Comparison of ENCODE assay signal across 10 mouse cellular contexts in the genomic region with DNA sequence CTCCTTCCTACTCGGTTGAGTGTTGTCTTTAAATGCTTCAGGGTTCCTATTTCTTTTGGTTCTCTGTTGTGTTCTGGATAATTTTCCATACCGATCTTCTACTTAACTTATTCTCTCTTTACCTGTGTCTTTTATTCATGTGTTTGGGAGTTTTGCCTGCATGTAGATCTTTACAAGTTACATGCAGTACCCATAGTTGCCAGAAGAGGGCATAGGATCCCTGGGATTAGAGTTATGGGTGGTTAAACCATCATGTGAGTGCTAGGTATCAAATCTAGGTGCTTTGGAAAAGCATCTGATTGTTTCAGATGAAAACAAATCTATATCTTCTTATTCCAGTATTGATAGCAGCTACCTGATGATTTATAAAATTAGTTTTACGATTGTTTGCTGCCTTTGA. TPM values are rescaled to one million over a fixed set of nuclear protein-coding genes. Genes with fewer than 3 reads are reported as not detected.
A peak's percentile ranks its signal among the peaks of the same experiment; 100 is the strongest.
DNase-seq lines count a peak whose midpoint lies in the region; ATAC-seq and TF ChIP-seq lines count a peak whose summit lies in the region.
"Had no signal": no experiment of that assay in that cellular context is flagged by ENCODE, and none has a peak within 500 bp of the region (broad histone marks: within the 10 kb centered on the region; RNA-seq: fewer than 3 reads in every experiment).

No protein-coding gene starts in this region.

- intact Hi-C loops in gastrocnemius, adult 2 months (cut with DNase I): no loop called here
- intact Hi-C loops in gastrocnemius, postnatal 14 days (cut with DNase I; ENCODE audit: low total_unique reads): no loop called here
- intact Hi-C loops in left cerebral cortex, postnatal 10 days (cut with DNase I): no loop called here

- H3K27ac ChIP-seq in gastrocnemius, adult 2 months: no peak overlapping the region
- H3K27ac ChIP-seq in midbrain, embryonic 14.5 days (replicated peaks; ENCODE audit: low read depth, low read length): no peak overlapping the region
- H3K27ac ChIP-seq in midbrain, embryonic 13.5 days: no peak overlapping the region
- no peak overlapping the region for H3K27ac ChIP-seq in forebrain, embryonic 16.5 days (ENCODE audit: low read length)
- H3K27ac ChIP-seq: heart, embryonic 15.5 days had no signal

- H3K27me3 ChIP-seq in midbrain, embryonic 14.5 days (ENCODE audit: control insufficient read depth, insufficient read depth, low read length): no peaks in the 10 kb centered on the region
- no peaks in the 10 kb centered on the region for H3K27me3 ChIP-seq in midbrain, embryonic 13.5 days
- H3K27me3 ChIP-seq in forebrain, embryonic 16.5 days (replicated peaks; ENCODE audit: control insufficient read depth, insufficient read depth, low read length): no peaks in the 10 kb centered on the region
- H3K27me3 ChIP-seq: heart, embryonic 15.5 days had no signal

- H3K4me2 ChIP-seq in midbrain, embryonic 14.5 days (ENCODE audit: low read length): no peak overlapping the region
- H3K4me2 ChIP-seq in midbrain, embryonic 13.5 days (replicated peaks): no peak overlapping the region
- no peak overlapping the region for H3K4me2 ChIP-seq in forebrain, embryonic 16.5 days (ENCODE audit: low read length)
- H3K4me2 ChIP-seq: heart, embryonic 15.5 days had no signal

- ATAC-seq in midbrain, embryonic 14.5 days (ENCODE audit: low FRiP score, low TSS enrichment): no peak
- no peak for ATAC-seq in midbrain, embryonic 13.5 days
- ATAC-seq in megakaryocyte, adult 5-6 weeks (ENCODE audit: poor library complexity, severe bottlenecking): peak; percentile 47; the same call in 1 of the 2 replicates
- no peak for ATAC-seq in forebrain, embryonic 16.5 days

- no peaks in the 10 kb centered on the region for H3K9me3 ChIP-seq in midbrain, embryonic 14.5 days (ENCODE audit: control insufficient read depth, low read length)
- no peaks in the 10 kb centered on the region for H3K9me3 ChIP-seq in midbrain, embryonic 13.5 days
- H3K9me3 ChIP-seq in forebrain, embryonic 16.5 days (ENCODE audit: control insufficient read depth, low read length): no peaks in the 10 kb centered on the region
- H3K9me3 ChIP-seq: heart, embryonic 15.5 days; megakaryocyte, embryonic 14.5 days had no signal

- H3K4me3 ChIP-seq in gastrocnemius, adult 2 months: no peak overlapping the region
- H3K4me3 ChIP-seq in midbrain, embryonic 14.5 days (replicated peaks; ENCODE audit: low read depth, low read length): no peak overlapping the region
- H3K4me3 ChIP-seq in midbrain, embryonic 13.5 days (replicated peaks): no peak overlapping the region
- H3K4me3 ChIP-seq in forebrain, embryonic 16.5 days (replicated peaks; ENCODE audit: low read length): no peak overlapping the region
- H3K4me3 ChIP-seq: heart, embryonic 15.5 days; megakaryocyte, embryonic 14.5 days had no signal

- no peaks in the 10 kb centered on the region for H3K36me3 ChIP-seq in midbrain, embryonic 14.5 days (ENCODE audit: control insufficient read depth, insufficient read depth, low read length)
- H3K36me3 ChIP-seq in midbrain, embryonic 13.5 days: no peaks in the 10 kb centered on the region
- no peaks in the 10 kb centered on the region for H3K36me3 ChIP-seq in forebrain, embryonic 16.5 days (ENCODE audit: control insufficient read depth, insufficient read depth)
- H3K36me3 ChIP-seq: heart, embryonic 15.5 days had no signal

- peak; percentile 74 for TF ChIP-seq CTCF in gastrocnemius, adult 2 months (IDR thresholded peaks at IDR 0.05)

- whole genome bisulfite sequencing in midbrain, embryonic 14.5 days: 74% methylated on average over 3 of the region's 3 CpGs
- WGBS in midbrain, embryonic 13.5 days: 70% methylated on average over 3 of the region's 3 CpGs
- WGBS in forebrain, embryonic 16.5 days: 73% methylated on average over 3 of the region's 3 CpGs

- no peak overlapping the region for H3K9ac ChIP-seq in midbrain, embryonic 14.5 days (replicated peaks; ENCODE audit: low read length)
- H3K9ac ChIP-seq in midbrain, embryonic 13.5 days (replicated peaks): no peak overlapping the region
- no peak overlapping the region for H3K9ac ChIP-seq in forebrain, embryonic 16.5 days (replicated peaks; ENCODE audit: low read depth, low read length)
- H3K9ac ChIP-seq: heart, embryonic 15.5 days had no signal

- no peak for DNase-seq in gastrocnemius, adult 2 months
- DNase-seq in gastrocnemius, postnatal 14 days: no peak
- DNase-seq in midbrain, embryonic 14.5 days: peak; percentile 17
- DNase-seq in c-Kit-positive CD71-positive TER-119-positive erythroid progenitor cells, embryonic 14.5 days (ENCODE audit: low spot score): peak; percentile 55
- DNase-seq in left cerebral cortex, postnatal 10 days (ENCODE audit: extremely low spot score in 1 of 2, low spot score in 2 of 2): no peak

- no peaks in the 10 kb centered on the region for H3K4me1 ChIP-seq in midbrain, embryonic 14.5 days (ENCODE audit: control insufficient read depth, insufficient read depth, low read length)
- H3K4me1 ChIP-seq in midbrain, embryonic 13.5 days (replicated peaks): no peaks in the 10 kb centered on the region
- H3K4me1 ChIP-seq in forebrain, embryonic 16.5 days (replicated peaks; ENCODE audit: control insufficient read depth, insufficient read depth, low read length): no peaks in the 10 kb centered on the region
- H3K4me1 ChIP-seq: heart, embryonic 15.5 days had no signal

RNA-seq across cellular contexts. Expression of a gene that starts 55.2 kb away (rescaled TPM):
- 100 to 1,000 TPM; 406 to 531 TPM for total RNA-seq in gastrocnemius, adult 2 months (2021)
- total RNA-seq in gastrocnemius, postnatal 14 days (2021): 100 to 1,000 TPM; 326 to 373 TPM
- 355 and 484 TPM in 2 replicates for polyA plus RNA-seq in midbrain, embryonic 14.5 days (2014; fragmentation: Nextera tagmentation; extraction: Ambion mirVana)
- polyA plus RNA-seq in midbrain, embryonic 13.5 days (2015; fragmentation: Nextera tagmentation; extraction: Ambion mirVana): 362 and 373 TPM in 2 replicates
- total RNA-seq in megakaryocyte, adult 5-6 weeks (2015): 116 and 143 TPM in 2 replicates
- 82.4 and 91.8 TPM in 2 replicates for total RNA-seq in megakaryocyte, adult 5-6 weeks (2017)
- 313 and 333 TPM in 2 replicates for polyA plus RNA-seq in forebrain, embryonic 16.5 days (2015; fragmentation: Nextera tagmentation; extraction: Ambion mirVana)
- 100 to 1,000 TPM; 172 to 183 TPM for total RNA-seq in left cerebral cortex, postnatal 10 days (2021)

RNA-seq across cellular contexts. Expression of a gene that starts 55.3 kb away (rescaled TPM):
- total RNA-seq in gastrocnemius, adult 2 months (2021): 10 to 100 TPM; 36.5 to 47.4 TPM
- total RNA-seq in gastrocnemius, postnatal 14 days (2021): 10 to 100 TPM; 36.1 to 43.7 TPM
- polyA plus RNA-seq in midbrain, embryonic 14.5 days (2014; fragmentation: Nextera tagmentation; extraction: Ambion mirVana): 80.0 and 88.5 TPM in 2 replicates
- 96.1 and 101 TPM in 2 replicates for polyA plus RNA-seq in midbrain, embryonic 13.5 days (2015; fragmentation: Nextera tagmentation; extraction: Ambion mirVana)
- total RNA-seq in megakaryocyte, adult 5-6 weeks (2015): 65.4 and 68.6 TPM in 2 replicates
- 27.7 and 28.1 TPM in 2 replicates for total RNA-seq in megakaryocyte, adult 5-6 weeks (2017)
- polyA plus RNA-seq in forebrain, embryonic 16.5 days (2015; fragmentation: Nextera tagmentation; extraction: Ambion mirVana): 92.2 and 93.9 TPM in 2 replicates
- 10 to 100 TPM; 27.9 to 33.6 TPM for total RNA-seq in left cerebral cortex, postnatal 10 days (2021)

Comparison
In these comparisons a context has a peak if more than half of its experiments do, and no peak if none do; other contexts are left out.
1. DNase-seq: peak in midbrain, embryonic 14.5 days (single experiment) and c-Kit-positive CD71-positive TER-119-positive erythroid progenitor cells, embryonic 14.5 days (single experiment); none in gastrocnemius, adult 2 months (single experiment), gastrocnemius, postnatal 14 days (single experiment) and left cerebral cortex, postnatal 10 days (0 of 2).